13 mouse cellular contexts compared by ENCODE assay signal in the genomic region with DNA sequence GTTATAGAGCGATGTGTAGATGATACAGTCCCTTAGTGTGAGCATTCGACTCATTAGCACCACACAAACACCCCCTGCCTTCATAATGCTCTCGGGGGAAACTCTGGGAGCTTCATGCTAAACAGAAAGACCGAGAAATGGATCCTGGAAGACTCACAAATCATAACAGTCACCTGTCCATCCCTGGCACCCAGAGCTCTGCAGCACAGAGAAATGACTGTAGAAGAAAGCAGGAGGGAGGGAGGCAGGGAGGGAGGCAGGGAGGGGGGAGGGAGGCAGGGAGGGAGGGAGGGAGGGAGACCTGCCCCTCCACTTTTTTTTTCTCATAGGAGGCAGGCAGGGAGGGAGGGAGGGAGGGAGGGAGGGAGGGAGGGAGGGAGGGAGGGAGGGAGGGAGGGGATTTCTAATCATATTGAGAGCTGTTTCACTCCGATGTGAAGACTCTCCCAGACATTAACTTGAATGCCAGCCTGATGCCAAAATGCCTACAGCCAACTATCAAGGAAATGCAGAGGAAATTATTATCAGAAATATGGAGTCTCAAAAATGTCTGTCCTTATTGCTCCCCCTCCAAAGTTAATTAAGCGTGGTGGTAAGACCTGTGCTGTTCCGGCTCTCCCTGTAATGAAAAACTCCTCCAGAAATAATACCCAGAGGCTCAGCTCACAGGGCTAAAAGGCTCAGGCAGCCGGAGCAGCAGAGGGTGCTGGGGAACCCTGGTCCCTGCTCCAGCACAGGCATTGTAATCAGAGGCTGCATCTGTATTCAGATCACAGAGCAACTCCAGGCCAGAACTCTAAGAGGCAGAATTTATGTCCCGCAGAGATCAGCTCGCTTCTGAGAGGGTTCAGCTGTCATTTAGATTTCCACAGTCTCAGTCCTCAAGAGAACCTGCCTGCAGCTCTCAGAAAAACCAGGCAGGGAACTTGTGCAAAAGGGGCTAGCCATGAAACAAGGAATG. TPM values are rescaled to one million over a fixed set of nuclear protein-coding genes. Genes with fewer than 3 reads are reported as not detected.
DNase-seq lines count a peak whose midpoint lies in the region; ATAC-seq and TF ChIP-seq lines count a peak whose summit lies in the region.
"Had no signal": no experiment of that assay in that cellular context is flagged by ENCODE, and none has a peak within 500 bp of the region (broad histone marks: within the 10 kb centered on the region; RNA-seq: fewer than 3 reads in every experiment).

No protein-coding gene starts in this region.

- 40% methylated on average over 10 of the region's 10 CpGs for WGBS in hindbrain, embryonic 11.5 days
- WGBS in heart, embryonic 11.5 days (ENCODE audit: insufficient replicate concordance) = 40% methylated on average over 10 of the region's 10 CpGs

- no peak for TF ChIP-seq CTCF in layer of hippocampus, adult 2 months (conservative IDR thresholded peaks at IDR 0.05)

- H3K4me3 ChIP-seq in layer of hippocampus, adult 2 months = no peak overlapping the region
- no peak overlapping the region for H3K4me3 ChIP-seq in hindbrain, embryonic 11.5 days (ENCODE audit: low read depth, low read length)
- no peak overlapping the region for H3K4me3 ChIP-seq in heart, embryonic 11.5 days (ENCODE audit: low read depth, low read length)
- H3K4me3 ChIP-seq: heart, embryonic 12.5 days; stomach, embryonic 15.5 days had no signal

- H3K36me3 ChIP-seq in hindbrain, embryonic 11.5 days (ENCODE audit: control insufficient read depth, insufficient read depth, low read length) = no peaks in the 10 kb centered on the region
- H3K36me3 ChIP-seq in heart, embryonic 11.5 days (ENCODE audit: control insufficient read depth, insufficient read depth, low read length) = no peaks in the 10 kb centered on the region
- H3K36me3 ChIP-seq: heart, embryonic 12.5 days; stomach, embryonic 15.5 days had no signal

- no peaks in the 10 kb centered on the region for H3K27me3 ChIP-seq in hindbrain, embryonic 11.5 days (ENCODE audit: control insufficient read depth, insufficient read depth, low read length)
- H3K27me3 ChIP-seq in heart, embryonic 11.5 days (ENCODE audit: control insufficient read depth, insufficient read depth, low read length) = peaks cover 2% of the 10 kb centered on the region; the same call in 1 of the 2 replicates
- H3K27me3 ChIP-seq: CH12.LX; stomach, embryonic 15.5 days had no signal

- peak overlapping the region; percentile 47 for H3K9ac ChIP-seq in hindbrain, embryonic 11.5 days (ENCODE audit: low read depth, low read length)
- H3K9ac ChIP-seq in heart, embryonic 11.5 days (ENCODE audit: low read depth, low read length) = no peak overlapping the region
- H3K9ac ChIP-seq: heart, embryonic 12.5 days; stomach, embryonic 15.5 days had no signal

- no peak for DNase-seq in layer of hippocampus, adult 2 months (ENCODE audit: low spot score in 2 of 2)
- DNase-seq in layer of hippocampus, adult 9-10 months (ENCODE audit: low spot score) = no peak
- DNase-seq in hindbrain, embryonic 11.5 days (ENCODE audit: low spot score) = peak; percentile 73
- peak; percentile 20 to 39 for DNase-seq in kidney, postnatal 4 days
- no peak for DNase-seq in urinary bladder, adult 18-20 months (ENCODE audit: low spot score in 2 of 2)
- no peak for DNase-seq in heart, postnatal 4 days
- DNase-seq: adrenal gland, postnatal 14 days; lung, adult 18-20 months had no signal

- 0 out of 2 replicates have a peak overlapping the region, but pooled peaks have one; percentile 7 for H3K27ac ChIP-seq in layer of hippocampus, adult 2 months
- peak overlapping the region; percentile 72 for H3K27ac ChIP-seq in hindbrain, embryonic 11.5 days (ENCODE audit: low read depth, low read length)
- H3K27ac ChIP-seq in heart, embryonic 11.5 days (ENCODE audit: low read depth, low read length) = no peak overlapping the region
- H3K27ac ChIP-seq: stomach, embryonic 15.5 days had no signal

- peaks cover 6% of the 10 kb centered on the region for H3K4me1 ChIP-seq in hindbrain, embryonic 11.5 days (replicated peaks; ENCODE audit: control insufficient read depth, insufficient read depth, low read length)
- no peaks in the 10 kb centered on the region for H3K4me1 ChIP-seq in heart, embryonic 11.5 days (ENCODE audit: control insufficient read depth, insufficient read depth, low read length)
- H3K4me1 ChIP-seq: stomach, embryonic 15.5 days had no signal

- H3K4me2 ChIP-seq in hindbrain, embryonic 11.5 days (replicated peaks; ENCODE audit: low read depth, low read length) = no peak overlapping the region
- no peak overlapping the region for H3K4me2 ChIP-seq in heart, embryonic 11.5 days
- H3K4me2 ChIP-seq: heart, embryonic 12.5 days; stomach, embryonic 15.5 days had no signal

- peak; percentile 72 for ATAC-seq in hindbrain, embryonic 11.5 days (ENCODE audit: low FRiP score)
- ATAC-seq in heart, embryonic 11.5 days (replicated peaks; ENCODE audit: insufficient number of reproducible peaks, low FRiP score, low TSS enrichment) = no peak
- ATAC-seq in activated CD4-positive, CD25-positive, alpha-beta regulatory T cell, adult 4 months = no peak

- H3K9me3 ChIP-seq in hindbrain, embryonic 11.5 days (ENCODE audit: control insufficient read depth, low read length) = no peaks in the 10 kb centered on the region
- no peaks in the 10 kb centered on the region for H3K9me3 ChIP-seq in heart, embryonic 11.5 days (replicated peaks; ENCODE audit: control insufficient read depth, low read length)
- H3K9me3 ChIP-seq: heart, embryonic 12.5 days; stomach, embryonic 15.5 days had no signal

RNA-seq across cellular contexts. Expression of a gene that starts 19.9 kb away (rescaled TPM):
- total RNA-seq in layer of hippocampus, adult 2 months (2021) = 1 to 10 TPM; 6.3 to 6.9 TPM
- 0.24 TPM in 1 of 2 replicates, not detected in the other for polyA plus RNA-seq in hindbrain, embryonic 11.5 days (2014; fragmentation: Nextera tagmentation; extraction: Ambion mirVana)
- 0.04 and 0.10 TPM in 2 replicates for polyA plus RNA-seq in heart, embryonic 11.5 days (2014; fragmentation: Nextera tagmentation; extraction: Ambion mirVana)
- 10 to 100 TPM in 1 of 2 experiments, 1 to 10 TPM in 1; 9.2 to 12.0 TPM for polyA plus RNA-seq in activated CD4-positive, CD25-positive, alpha-beta regulatory T cell, adult 4 months (2017; shearing (Covaris generic))
- total RNA-seq in heart, postnatal 4 days (2021) = under 1 TPM; 0.11 to 0.12 TPM
- polyA plus RNA-seq: heart, embryonic 12.5 days had no signal

Comparison
In these comparisons a context has a peak if more than half of its experiments do, and no peak if none do; other contexts are left out.
1. DNase-seq: peak in hindbrain, embryonic 11.5 days (single experiment) and kidney, postnatal 4 days (2 of 2); none in layer of hippocampus, adult 2 months (0 of 2), layer of hippocampus, adult 9-10 months (single experiment), urinary bladder, adult 18-20 months (0 of 2) and heart, postnatal 4 days (single experiment).